ENCODE assay signal across 12 mouse cellular contexts in the genomic region with DNA sequence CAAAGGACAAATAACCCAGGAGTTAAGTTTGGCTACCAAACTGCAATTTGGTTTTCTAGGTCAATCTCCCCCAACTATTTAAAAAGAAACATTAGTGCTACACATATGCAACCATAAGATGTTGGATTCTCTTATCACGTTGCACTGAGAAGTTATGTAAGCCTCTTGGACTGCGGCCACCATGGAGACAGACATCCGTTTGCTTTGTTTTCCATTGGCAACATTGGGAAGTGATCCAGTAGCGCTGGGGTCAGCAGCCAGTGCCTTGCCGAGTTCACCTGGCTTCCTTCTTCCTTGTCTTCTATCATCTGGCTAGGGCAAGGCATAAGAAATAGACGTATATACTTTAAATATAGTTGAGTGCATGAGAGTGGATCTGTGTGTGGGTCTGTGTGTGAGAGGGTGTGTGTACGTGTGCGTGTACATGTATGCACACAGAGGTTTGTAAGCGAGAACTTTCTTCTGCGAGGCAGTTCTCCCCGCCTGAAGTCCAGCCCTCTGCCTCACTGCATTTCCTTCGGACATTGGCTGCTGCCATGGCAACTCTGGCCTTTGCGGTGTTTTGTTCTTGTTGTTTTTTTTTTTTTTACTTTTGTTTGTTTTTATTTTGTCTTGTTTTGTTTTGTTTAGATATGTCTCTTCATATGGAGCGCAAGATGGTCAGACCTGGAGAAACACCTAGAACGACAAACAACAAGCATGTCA.
DNase-seq lines count a peak whose midpoint lies in the region; ATAC-seq lines count a peak whose summit lies in the region.
"Had no signal": no experiment of that assay in that cellular context is flagged by ENCODE, and none has a peak within 500 bp of the region (broad histone marks: within the 10 kb centered on the region; RNA-seq: fewer than 3 reads in every experiment).

No protein-coding gene starts in this region.

- peak; percentile 97 for DNase-seq in heart, adult 11 months
- no peak for DNase-seq in heart, embryonic 10.5 days (ENCODE audit: low spot score)
- no peak for DNase-seq in right cerebral cortex, adult 18-20 months
- no peak for DNase-seq in T-cell, adult 2 months (ENCODE audit: low spot score)
- DNase-seq: gastrocnemius, postnatal 25 days had no signal

- peaks cover 22% of the 10 kb centered on the region for H3K4me1 ChIP-seq in heart, embryonic 10.5 days
- peaks cover 24% of the 10 kb centered on the region for H3K4me1 ChIP-seq in brown adipose tissue, adult 24 weeks (ENCODE audit: control insufficient read depth, insufficient read depth, insufficient read length, low read length)
- H3K4me1 ChIP-seq in heart, embryonic 16.5 days (ENCODE audit: control insufficient read depth, insufficient read depth, low read length), result peaks cover 32% of the 10 kb centered on the region
- H3K4me1 ChIP-seq in lung, embryonic 16.5 days (replicated peaks; ENCODE audit: control insufficient read depth, insufficient read depth, low read length), result peaks cover 33% of the 10 kb centered on the region
- H3K4me1 ChIP-seq in forebrain, embryonic 15.5 days, result peaks cover 19% of the 10 kb centered on the region
- H3K4me1 ChIP-seq: embryonic facial prominence, embryonic 13.5 days had no signal

- peaks cover 19% of the 10 kb centered on the region; the same call in 1 of the 2 replicates for H3K36me3 ChIP-seq in heart, embryonic 10.5 days
- peaks cover 8% of the 10 kb centered on the region for H3K36me3 ChIP-seq in heart, embryonic 16.5 days (ENCODE audit: control insufficient read depth, insufficient read depth)
- H3K36me3 ChIP-seq in lung, embryonic 16.5 days (ENCODE audit: control insufficient read depth, insufficient read depth, low read length), result no peaks in the 10 kb centered on the region; the same call in 1 of the 2 replicates
- H3K36me3 ChIP-seq in forebrain, embryonic 15.5 days, result peaks cover 28% of the 10 kb centered on the region

- H3K4me2 ChIP-seq in heart, embryonic 16.5 days (ENCODE audit: low read depth, low read length), result no peak overlapping the region
- no peak overlapping the region for H3K4me2 ChIP-seq in lung, embryonic 16.5 days (ENCODE audit: low read depth, low read length)
- no peak overlapping the region for H3K4me2 ChIP-seq in forebrain, embryonic 15.5 days (replicated peaks)
- H3K4me2 ChIP-seq: embryonic facial prominence, embryonic 13.5 days; midbrain, embryonic 12.5 days had no signal

- H3K9me3 ChIP-seq in heart, embryonic 10.5 days, result no peaks in the 10 kb centered on the region
- H3K9me3 ChIP-seq in heart, embryonic 16.5 days (replicated peaks; ENCODE audit: control insufficient read depth, low read length), result no peaks in the 10 kb centered on the region
- H3K9me3 ChIP-seq in lung, embryonic 16.5 days (ENCODE audit: control insufficient read depth, low read length), result no peaks in the 10 kb centered on the region
- H3K9me3 ChIP-seq in forebrain, embryonic 15.5 days, result no peaks in the 10 kb centered on the region
- H3K9me3 ChIP-seq: embryonic facial prominence, embryonic 13.5 days; midbrain, embryonic 12.5 days had no signal

- ATAC-seq in heart, embryonic 16.5 days (replicated peaks; ENCODE audit: extremely low read depth, insufficient read depth, low FRiP score), result peak; percentile 33; the same call in 1 of the 2 replicates
- peak; percentile 56 for ATAC-seq in lung, embryonic 16.5 days (ENCODE audit: low read depth)
- no peak for ATAC-seq in forebrain, embryonic 15.5 days (replicated peaks)
- ATAC-seq: activated CD4-positive, CD25-positive, alpha-beta regulatory T cell, adult 4 months had no signal

- H3K27ac ChIP-seq in heart, embryonic 10.5 days, result no peak overlapping the region
- H3K27ac ChIP-seq in brown adipose tissue, adult 24 weeks (replicated peaks; ENCODE audit: low read depth, low read length), result peak overlapping the region; percentile 78
- peak overlapping the region; percentile 47 for H3K27ac ChIP-seq in heart, embryonic 16.5 days (ENCODE audit: low read length)
- peak overlapping the region; percentile 67 for H3K27ac ChIP-seq in lung, embryonic 16.5 days (ENCODE audit: low read length)
- H3K27ac ChIP-seq in forebrain, embryonic 15.5 days (replicated peaks), result no peak overlapping the region
- H3K27ac ChIP-seq: embryonic facial prominence, embryonic 13.5 days; midbrain, embryonic 12.5 days had no signal

- H3K27me3 ChIP-seq in heart, embryonic 10.5 days (ENCODE audit: insufficient read depth, poor library complexity, severe bottlenecking), result no peaks in the 10 kb centered on the region
- H3K27me3 ChIP-seq in heart, embryonic 16.5 days (ENCODE audit: control insufficient read depth, insufficient read depth, low read length), result no peaks in the 10 kb centered on the region
- no peaks in the 10 kb centered on the region for H3K27me3 ChIP-seq in lung, embryonic 16.5 days (ENCODE audit: control insufficient read depth, insufficient read depth, low read depth, low read length)
- H3K27me3 ChIP-seq in forebrain, embryonic 15.5 days, result no peaks in the 10 kb centered on the region
- H3K27me3 ChIP-seq: embryonic facial prominence, embryonic 13.5 days; midbrain, embryonic 12.5 days had no signal

- no peak overlapping the region for H3K9ac ChIP-seq in heart, embryonic 16.5 days (ENCODE audit: low read length)
- H3K9ac ChIP-seq in lung, embryonic 16.5 days (ENCODE audit: low read length), result no peak overlapping the region
- H3K9ac ChIP-seq in forebrain, embryonic 15.5 days (replicated peaks), result no peak overlapping the region
- H3K9ac ChIP-seq: embryonic facial prominence, embryonic 13.5 days; midbrain, embryonic 12.5 days had no signal

- WGBS in heart, embryonic 10.5 days, result 74% methylated on average over 15 of the region's 15 CpGs
- WGBS in heart, embryonic 16.5 days, result 59% methylated on average over 15 of the region's 15 CpGs
- WGBS in lung, embryonic 16.5 days, result 49% methylated on average over 15 of the region's 15 CpGs
- 74% methylated on average over 15 of the region's 15 CpGs for WGBS in forebrain, embryonic 15.5 days

- no peak overlapping the region for H3K4me3 ChIP-seq in heart, embryonic 10.5 days
- no peak overlapping the region for H3K4me3 ChIP-seq in brown adipose tissue, adult 24 weeks (ENCODE audit: insufficient read depth, low read depth, low read length)
- no peak overlapping the region for H3K4me3 ChIP-seq in heart, embryonic 16.5 days (ENCODE audit: low read length)
- no peak overlapping the region for H3K4me3 ChIP-seq in lung, embryonic 16.5 days (ENCODE audit: low read length)
- H3K4me3 ChIP-seq in forebrain, embryonic 15.5 days, result no peak overlapping the region
- H3K4me3 ChIP-seq: embryonic facial prominence, embryonic 13.5 days; midbrain, embryonic 12.5 days had no signal

Comparison
In these comparisons a context has a peak if more than half of its experiments do, and no peak if none do; other contexts are left out.
1. H3K27ac ChIP-seq: peak in brown adipose tissue, adult 24 weeks (single experiment), heart, embryonic 16.5 days (single experiment) and lung, embryonic 16.5 days (single experiment); none in heart, embryonic 10.5 days (single experiment) and forebrain, embryonic 15.5 days (single experiment).